Mouse (Mus musculus) layer of hippocampus, adult 2 months (tissue): Measurements from ENCODE around the gene Tmbim1. TPM values are rescaled to one million over a fixed set of nuclear protein-coding genes. Genes with fewer than 3 reads are reported as not detected.
A peak's percentile ranks its signal among the peaks of the same experiment; 100 is the strongest.

Experiments used
- DNase-seq, 2 experiments: peaks; one replicate each; pipeline ENCODE4 v3.0.0; 2022; ENCODE audit warnings: low spot score in 2 of 2
- H3K27ac ChIP-seq: fragments of 200-600 bp; 2 replicates; pipeline ENCODE4 v1.8.1; 2022
- H3K4me3 ChIP-seq: fragments of 200-600 bp; 2 replicates; pipeline ENCODE4 v1.8.1; 2022; ENCODE audit warnings: mild to moderate bottlenecking
- CTCF ChIP-seq: fragments of 200-600 bp; conservative IDR thresholded peaks from 2 replicates; pipeline ENCODE4 v1.8.1; 2022; ENCODE audit warnings: antibody characterized with exemption, mild to moderate bottlenecking, moderate library complexity
- total RNA-seq, 2 experiments: library from RNA; stranded (reverse); gene quantifications; 2 replicates each; pipeline ENCODE4 v1.2.3; 2021

Tmbim1 gene
- total RNA-seq, 2 experiments from 2014 or later, result 23.3 to 23.9 TPM

GRCm38 (mm10) chr1:74239618-74240017 is 65.8 kb downstream of the Tmbim1 start:
- DNase-seq, result no peak

DNA sequence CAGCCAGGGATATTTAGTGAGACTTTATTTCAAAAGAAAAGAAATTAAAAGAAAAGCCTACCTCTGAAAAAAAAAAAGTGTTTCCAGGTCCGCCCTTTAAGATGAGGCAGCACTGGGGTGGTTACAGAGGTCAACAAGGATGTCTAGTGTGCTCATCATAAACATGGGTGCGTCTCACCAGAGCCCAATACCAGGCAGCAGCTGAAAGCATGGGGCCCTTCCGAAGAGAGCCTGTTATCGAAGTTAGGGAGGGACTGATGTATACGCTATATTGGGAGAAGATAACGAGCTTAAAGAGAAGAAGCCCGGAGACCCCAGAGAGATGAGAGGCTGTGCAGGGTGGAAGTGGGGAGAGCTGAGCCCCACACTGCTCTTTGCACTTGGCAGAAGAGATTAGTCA is 66.3 kb downstream of the Tmbim1 start:
- Histone ChIP-seq H3K27ac (peak overlapping the region; percentile 98), H3K4me3 (peak overlapping the region; percentile 85)
- TF ChIP-seq CTCF, result no peak
- no peak for DNase-seq

More at GRCm38 (mm10) chr1:74239618-74240017, 65.8 kb downstream of the Tmbim1 start:
- no peak for TF ChIP-seq CTCF
- H3K4me3 ChIP-seq, result peak overlapping the region; percentile 85
- peak overlapping the region; percentile 98 for H3K27ac ChIP-seq

Other genes with a start within 250 kb of the Tmbim1 start
- 10 to 100 TPM; 41.3 to 43.3 TPM for gene Tns1, start 181.2 kb downstream of the Tmbim1 start, total RNA-seq
- gene Rufy4, start 180.1 kb downstream of the Tmbim1 start, total RNA-seq, result under 1 TPM in 1 of 2 experiments, not detected in 1; 0.25 TPM
- gene Cxcr2, start 151.6 kb downstream of the Tmbim1 start, total RNA-seq, result not detected
- not detected for gene Cxcr1, start 111.0 kb downstream of the Tmbim1 start, total RNA-seq
- 100 to 1,000 TPM; 393 to 396 TPM for gene Arpc2, start 69.5 kb downstream of the Tmbim1 start, total RNA-seq
- not detected for gene Gpbar1, start 27.1 kb downstream of the Tmbim1 start, total RNA-seq
- gene Aamp, start 20.9 kb downstream of the Tmbim1 start, total RNA-seq, result 100 to 1,000 TPM; 153 to 155 TPM
- gene Pnkd, start 20.7 kb downstream of the Tmbim1 start, total RNA-seq, result 100 to 1,000 TPM; 171 to 185 TPM
- gene Catip, start 56.5 kb upstream of the Tmbim1 start, total RNA-seq, result 1 to 10 TPM; 1.1 to 1.8 TPM
- gene Slc11a1, start 69.6 kb upstream of the Tmbim1 start, total RNA-seq, result 1 to 10 TPM; 3.1 to 3.9 TPM
- 10 to 100 TPM; 26.4 to 28.8 TPM for gene Ctdsp1, start 85.9 kb upstream of the Tmbim1 start, total RNA-seq
- gene Vil1, start 103.8 kb upstream of the Tmbim1 start, total RNA-seq, result under 1 TPM; 0.49 to 0.72 TPM
- gene Cnot9, start 200.4 kb upstream of the Tmbim1 start, total RNA-seq, result 10 to 100 TPM; 21.9 to 24.0 TPM
- gene Plcd4, start 237.3 kb upstream of the Tmbim1 start, total RNA-seq, result 10 to 100 TPM; 18.4 to 20.4 TPM
- 10 to 100 TPM; 22.9 to 23.4 TPM for gene Usp37, start 238.7 kb upstream of the Tmbim1 start, total RNA-seq